Comparison of ENCODE assay signal across 20 mouse cellular contexts in the genomic region with DNA sequence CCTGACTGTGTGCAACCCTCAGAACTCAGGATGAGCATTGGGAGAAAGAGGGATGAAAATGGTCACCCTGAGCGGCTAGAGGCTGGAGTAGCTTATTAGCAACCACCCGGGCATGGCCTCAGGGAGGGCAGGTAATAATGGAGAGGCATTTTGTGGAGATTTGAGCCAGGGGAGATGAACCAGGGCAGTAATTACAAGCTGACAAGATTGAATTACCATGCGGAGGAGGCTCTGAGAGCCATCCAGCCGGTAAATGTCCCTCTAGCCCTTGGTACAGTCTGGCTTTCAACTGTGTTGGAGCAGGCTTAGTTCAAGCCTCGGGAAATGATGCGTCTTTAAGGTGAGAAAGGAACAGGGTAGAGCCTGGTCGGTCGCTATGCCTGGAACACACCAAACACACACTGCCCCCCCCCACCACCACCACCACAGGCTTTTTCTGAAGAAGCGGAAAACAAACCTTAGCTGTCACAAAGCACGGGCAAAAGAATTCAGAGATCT.
A peak's percentile ranks its signal among the peaks of the same experiment; 100 is the strongest.
DNase-seq lines count a peak whose midpoint lies in the region; ATAC-seq and TF ChIP-seq lines count a peak whose summit lies in the region.
"Had no signal": no experiment of that assay in that cellular context is flagged by ENCODE, and none has a peak within 500 bp of the region (broad histone marks: within the 10 kb centered on the region; RNA-seq: fewer than 3 reads in every experiment).

No protein-coding gene starts in this region.

- no peak overlapping the region for H3K4me2 ChIP-seq in hindbrain, postnatal 0 days (ENCODE audit: low read depth, low read length)
- peak overlapping the region; percentile 52 for H3K4me2 ChIP-seq in kidney, embryonic 15.5 days
- no peak overlapping the region for H3K4me2 ChIP-seq in midbrain, embryonic 11.5 days
- no peak overlapping the region for H3K4me2 ChIP-seq in midbrain, embryonic 14.5 days (ENCODE audit: low read length)
- no peak overlapping the region for H3K4me2 ChIP-seq in limb, embryonic 12.5 days
- H3K4me2 ChIP-seq: forebrain, embryonic 13.5 days; heart, embryonic 13.5 days; hindbrain, embryonic 13.5 days had no signal

- H3K27me3 ChIP-seq in hindbrain, embryonic 10.5 days (ENCODE audit: insufficient read depth, poor library complexity, severe bottlenecking): peaks cover 84% of the 10 kb centered on the region
- H3K27me3 ChIP-seq in hindbrain, postnatal 0 days (ENCODE audit: insufficient read depth, low read length): peaks cover 20% of the 10 kb centered on the region
- H3K27me3 ChIP-seq in kidney, embryonic 15.5 days: peaks cover 70% of the 10 kb centered on the region
- peaks cover 15% of the 10 kb centered on the region for H3K27me3 ChIP-seq in midbrain, embryonic 11.5 days (ENCODE audit: control insufficient read depth, insufficient read depth, low read length)
- H3K27me3 ChIP-seq in midbrain, embryonic 14.5 days (ENCODE audit: control insufficient read depth, insufficient read depth, low read length): peaks cover 30% of the 10 kb centered on the region
- peaks cover 85% of the 10 kb centered on the region for H3K27me3 ChIP-seq in limb, embryonic 12.5 days

- no peaks in the 10 kb centered on the region for H3K9me3 ChIP-seq in hindbrain, embryonic 10.5 days
- H3K9me3 ChIP-seq in hindbrain, postnatal 0 days (ENCODE audit: low read length): no peaks in the 10 kb centered on the region
- H3K9me3 ChIP-seq in kidney, embryonic 15.5 days (replicated peaks): no peaks in the 10 kb centered on the region
- H3K9me3 ChIP-seq in midbrain, embryonic 11.5 days (ENCODE audit: control insufficient read depth, low read length): no peaks in the 10 kb centered on the region
- H3K9me3 ChIP-seq in midbrain, embryonic 14.5 days (ENCODE audit: control insufficient read depth, low read length): no peaks in the 10 kb centered on the region
- H3K9me3 ChIP-seq in limb, embryonic 12.5 days: no peaks in the 10 kb centered on the region
- H3K9me3 ChIP-seq: embryonic facial prominence, embryonic 13.5 days; forebrain, embryonic 13.5 days; heart, embryonic 13.5 days; hindbrain, embryonic 13.5 days had no signal

- 0 out of 2 replicates have a peak overlapping the region, but pooled peaks have one; percentile 13 for H3K27ac ChIP-seq in hindbrain, embryonic 10.5 days
- no peak overlapping the region for H3K27ac ChIP-seq in hindbrain, postnatal 0 days
- H3K27ac ChIP-seq in kidney, embryonic 15.5 days: peak overlapping the region; percentile 95
- H3K27ac ChIP-seq in midbrain, embryonic 11.5 days (ENCODE audit: low read depth, low read length): no peak overlapping the region
- H3K27ac ChIP-seq in midbrain, embryonic 14.5 days (replicated peaks; ENCODE audit: low read depth, low read length): no peak overlapping the region
- H3K27ac ChIP-seq in limb, embryonic 12.5 days: peak overlapping the region; percentile 77; the same call in 1 of the 2 replicates
- H3K27ac ChIP-seq: forebrain, embryonic 13.5 days; gastrocnemius, adult 2 months; heart, embryonic 13.5 days; hindbrain, embryonic 13.5 days had no signal

- H3K4me3 ChIP-seq in hindbrain, embryonic 10.5 days: no peak overlapping the region
- H3K4me3 ChIP-seq in hindbrain, postnatal 0 days (ENCODE audit: low read length): no peak overlapping the region
- peak overlapping the region; percentile 21 for H3K4me3 ChIP-seq in kidney, embryonic 15.5 days (replicated peaks)
- no peak overlapping the region for H3K4me3 ChIP-seq in midbrain, embryonic 11.5 days (ENCODE audit: low read depth, low read length)
- H3K4me3 ChIP-seq in midbrain, embryonic 14.5 days (replicated peaks; ENCODE audit: low read depth, low read length): no peak overlapping the region
- H3K4me3 ChIP-seq in limb, embryonic 12.5 days (replicated peaks): no peak overlapping the region
- H3K4me3 ChIP-seq: embryonic facial prominence, embryonic 13.5 days; forebrain, embryonic 13.5 days; gastrocnemius, adult 2 months; heart, embryonic 13.5 days; hindbrain, embryonic 13.5 days had no signal

- H3K9ac ChIP-seq in hindbrain, postnatal 0 days (replicated peaks; ENCODE audit: low read length): no peak overlapping the region
- no peak overlapping the region; the same call in 1 of the 2 replicates for H3K9ac ChIP-seq in kidney, embryonic 15.5 days
- H3K9ac ChIP-seq in midbrain, embryonic 11.5 days (ENCODE audit: low read length): no peak overlapping the region
- no peak overlapping the region for H3K9ac ChIP-seq in midbrain, embryonic 14.5 days (replicated peaks; ENCODE audit: low read length)
- H3K9ac ChIP-seq in limb, embryonic 12.5 days (replicated peaks): no peak overlapping the region
- H3K9ac ChIP-seq: forebrain, embryonic 13.5 days; heart, embryonic 13.5 days had no signal

- DNase-seq in hindbrain, embryonic 10.5 days (ENCODE audit: low spot score): no peak
- DNase-seq in hindbrain, postnatal 0 days (ENCODE audit: low spot score): no peak
- no peak for DNase-seq in kidney, adult 11 months
- DNase-seq in midbrain, embryonic 11.5 days (ENCODE audit: low spot score, missing footprints): peak; percentile 82
- DNase-seq in midbrain, embryonic 14.5 days: no peak
- no peak for DNase-seq in heart, adult 18-20 months
- DNase-seq: adrenal gland, postnatal 10 days; cerebellum, adult 11 months; cerebellum, adult 8-10 months; cerebellum, postnatal 14 days; embryo, embryonic 11 days; gastrocnemius, adult 2 months; gastrocnemius, postnatal 25 days; heart, postnatal 36 days had no signal

- H3K36me3 ChIP-seq in hindbrain, embryonic 10.5 days: no peaks in the 10 kb centered on the region
- no peaks in the 10 kb centered on the region for H3K36me3 ChIP-seq in hindbrain, postnatal 0 days (ENCODE audit: insufficient read depth, low read length)
- H3K36me3 ChIP-seq in kidney, embryonic 15.5 days: no peaks in the 10 kb centered on the region
- no peaks in the 10 kb centered on the region for H3K36me3 ChIP-seq in midbrain, embryonic 11.5 days (ENCODE audit: control insufficient read depth, insufficient read depth, low read length)
- H3K36me3 ChIP-seq in midbrain, embryonic 14.5 days (ENCODE audit: control insufficient read depth, insufficient read depth, low read length): no peaks in the 10 kb centered on the region
- H3K36me3 ChIP-seq in limb, embryonic 12.5 days: no peaks in the 10 kb centered on the region
- H3K36me3 ChIP-seq: embryonic facial prominence, embryonic 13.5 days; heart, embryonic 13.5 days; hindbrain, embryonic 13.5 days had no signal

- TF ChIP-seq CTCF in hindbrain, postnatal 0 days (IDR thresholded peaks at IDR 0.05; ENCODE audit: low read depth): no peak

- ATAC-seq in hindbrain, postnatal 0 days: no peak
- ATAC-seq in kidney, embryonic 15.5 days (replicated peaks; ENCODE audit: low FRiP score): peak; percentile 64
- ATAC-seq in midbrain, embryonic 11.5 days (ENCODE audit: low FRiP score): no peak
- no peak for ATAC-seq in midbrain, embryonic 14.5 days (ENCODE audit: low FRiP score, low TSS enrichment)
- ATAC-seq in limb, embryonic 12.5 days (ENCODE audit: insufficient number of reproducible peaks, insufficient read depth, low FRiP score, low TSS enrichment, low read depth): no peak
- ATAC-seq: forebrain, embryonic 13.5 days had no signal

- WGBS in hindbrain, embryonic 10.5 days: 51% methylated on average over 10 of the region's 10 CpGs
- 55% methylated on average over 10 of the region's 10 CpGs for WGBS in hindbrain, postnatal 0 days
- 22% methylated on average over 10 of the region's 10 CpGs for WGBS in kidney, embryonic 15.5 days
- WGBS in midbrain, embryonic 11.5 days: 26% methylated on average over 10 of the region's 10 CpGs
- WGBS in midbrain, embryonic 14.5 days: 42% methylated on average over 10 of the region's 10 CpGs
- WGBS in limb, embryonic 12.5 days: 34% methylated on average over 10 of the region's 10 CpGs

- peaks cover 58% of the 10 kb centered on the region for H3K4me1 ChIP-seq in hindbrain, embryonic 10.5 days (replicated peaks)
- H3K4me1 ChIP-seq in hindbrain, postnatal 0 days (ENCODE audit: insufficient read depth, low read length): no peaks in the 10 kb centered on the region
- peaks cover 80% of the 10 kb centered on the region for H3K4me1 ChIP-seq in kidney, embryonic 15.5 days
- H3K4me1 ChIP-seq in midbrain, embryonic 11.5 days (ENCODE audit: control insufficient read depth, insufficient read depth, low read length): peaks cover 18% of the 10 kb centered on the region
- H3K4me1 ChIP-seq in midbrain, embryonic 14.5 days (ENCODE audit: control insufficient read depth, insufficient read depth, low read length): peaks cover 10% of the 10 kb centered on the region; the same call in 1 of the 2 replicates
- peaks cover 84% of the 10 kb centered on the region for H3K4me1 ChIP-seq in limb, embryonic 12.5 days (replicated peaks)

Comparison
In these comparisons a context has a peak if more than half of its experiments do, and no peak if none do; other contexts are left out.
1. H3K27ac ChIP-seq: peak in hindbrain, embryonic 10.5 days (single experiment), kidney, embryonic 15.5 days (single experiment) and limb, embryonic 12.5 days (single experiment); none in hindbrain, postnatal 0 days (single experiment), midbrain, embryonic 11.5 days (single experiment) and midbrain, embryonic 14.5 days (single experiment).